Mouse (Mus musculus) heart, adult 9 months (tissue): ENCODE measurements around the gene Srpr.

Experiments used
- DNase-seq, 2 experiments: peaks; one replicate each; pipeline ENCODE4 v3.0.0; 2022; ENCODE audit warnings: low spot score in 2 of 2

The Srpr gene

DNA sequence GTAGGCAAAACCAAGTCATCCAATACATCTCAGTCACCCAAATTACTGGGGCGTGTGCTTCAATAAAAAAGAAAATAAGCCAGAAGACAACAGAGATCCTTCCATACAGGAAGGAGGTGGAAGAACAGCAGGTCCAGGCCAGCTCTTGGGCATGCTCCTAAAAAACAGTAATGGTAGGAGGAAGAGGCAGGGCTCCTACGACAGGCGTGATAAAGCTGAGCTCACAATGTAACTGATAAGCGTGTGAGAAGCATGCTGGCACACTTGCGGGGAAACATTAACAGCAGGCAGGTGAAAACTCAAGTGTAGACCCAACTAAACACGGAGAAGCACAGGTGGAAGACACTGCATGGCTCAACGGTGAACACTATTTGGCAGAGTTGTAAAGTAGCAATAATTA is 57.4 kb downstream of the Srpr start:
- no peak for DNase-seq

DNA sequence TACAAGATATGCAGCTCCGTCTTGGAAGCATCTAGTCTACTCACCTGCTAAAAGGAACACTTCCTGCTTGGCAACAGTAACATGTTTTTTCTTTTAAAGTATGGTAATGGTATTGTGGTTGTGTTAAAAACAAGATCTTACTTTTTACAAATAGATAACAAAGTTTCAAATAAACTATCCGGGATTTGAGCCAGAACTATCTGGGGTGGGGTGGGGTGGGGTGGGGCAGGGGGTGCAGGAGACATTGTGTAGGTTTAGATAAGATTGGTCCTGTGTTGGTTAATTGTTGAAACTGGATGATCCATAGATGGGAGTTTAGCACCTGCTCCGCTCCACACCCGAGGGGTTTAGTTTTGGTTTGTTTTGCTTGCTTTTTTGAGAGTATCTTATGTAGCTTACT is 62.4 kb downstream of the Srpr start:
- no peak for DNase-seq

- no peak for DNase-seq
These were observed 63.5 kb downstream of the Srpr start for GRCm38 (mm10) chr9:35263431-35263830.

GRCm38 (mm10) chr9:35264509-35264908 is 64.5 kb downstream of the Srpr start:
- DNase-seq: no peak

DNA sequence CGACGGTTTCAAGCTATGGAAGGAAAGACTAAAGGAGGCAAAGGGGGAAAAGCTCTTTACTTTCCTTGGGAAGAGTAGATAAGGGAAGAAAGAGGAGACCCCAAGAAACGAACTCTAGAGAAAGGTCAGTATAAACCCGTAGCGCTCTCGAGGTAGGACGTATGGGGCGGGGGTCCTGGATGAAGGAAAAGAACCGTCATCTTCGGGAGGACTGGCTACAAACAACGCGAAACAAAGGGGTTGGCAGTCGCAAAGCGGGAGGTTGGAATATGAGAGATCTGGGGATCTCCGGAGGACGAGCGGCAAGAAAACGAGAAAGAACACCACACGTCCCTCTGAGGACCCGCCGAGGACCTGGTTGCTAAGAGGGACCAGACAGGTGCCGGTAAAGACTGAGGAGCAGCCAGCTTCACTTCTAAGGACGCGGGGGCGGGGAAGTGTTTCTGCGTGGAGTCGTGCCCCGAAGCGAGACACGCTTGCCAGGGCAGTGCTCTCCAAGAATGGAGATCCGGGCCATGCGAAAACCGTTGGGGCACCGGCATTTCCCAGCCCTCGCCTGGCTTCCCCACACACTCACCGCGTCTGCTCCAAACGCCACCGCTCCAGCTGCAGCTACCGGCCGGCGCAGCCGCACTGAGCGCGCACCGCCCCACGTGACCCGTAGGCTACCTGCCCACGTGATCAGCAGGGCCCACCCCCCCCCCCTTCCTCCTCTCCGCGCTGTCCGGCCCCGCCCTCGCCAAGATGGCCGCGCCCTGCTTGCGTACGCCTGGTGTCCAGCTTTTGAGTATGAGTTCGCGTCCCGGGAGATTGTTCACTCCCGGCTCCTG is 67.4 kb downstream of the Srpr start, which contains the start of the genes Fam118b and Rpusd4:
Gene Fam118b (minus strand): TSS at position 660 of the 830 bp plus-strand sequence.
Gene Rpusd4 (plus strand): TSS at position 720 of the 830 bp plus-strand sequence.
- peak; percentile 87 to 89 for DNase-seq

GRCm38 (mm10) chr9:35267976-35268715 is 68.2 kb downstream of the Srpr start:
- no peak for DNase-seq

- peak in 1 of 2 experiments; percentile 46 for DNase-seq
These were observed 77.9 kb downstream of the Srpr start for GRCm38 (mm10) chr9:35277855-35278365.

GRCm38 (mm10) chr9:35278451-35278850 is 78.5 kb downstream of the Srpr start:
- no peak for DNase-seq

- peak; percentile 70 to 78 for DNase-seq
These were observed 82.3 kb downstream of the Srpr start for GRCm38 (mm10) chr9:35282006-35282850.

GRCm38 (mm10) chr9:35282851-35283200 is 82.9 kb downstream of the Srpr start:
- no peak for DNase-seq

DNA sequence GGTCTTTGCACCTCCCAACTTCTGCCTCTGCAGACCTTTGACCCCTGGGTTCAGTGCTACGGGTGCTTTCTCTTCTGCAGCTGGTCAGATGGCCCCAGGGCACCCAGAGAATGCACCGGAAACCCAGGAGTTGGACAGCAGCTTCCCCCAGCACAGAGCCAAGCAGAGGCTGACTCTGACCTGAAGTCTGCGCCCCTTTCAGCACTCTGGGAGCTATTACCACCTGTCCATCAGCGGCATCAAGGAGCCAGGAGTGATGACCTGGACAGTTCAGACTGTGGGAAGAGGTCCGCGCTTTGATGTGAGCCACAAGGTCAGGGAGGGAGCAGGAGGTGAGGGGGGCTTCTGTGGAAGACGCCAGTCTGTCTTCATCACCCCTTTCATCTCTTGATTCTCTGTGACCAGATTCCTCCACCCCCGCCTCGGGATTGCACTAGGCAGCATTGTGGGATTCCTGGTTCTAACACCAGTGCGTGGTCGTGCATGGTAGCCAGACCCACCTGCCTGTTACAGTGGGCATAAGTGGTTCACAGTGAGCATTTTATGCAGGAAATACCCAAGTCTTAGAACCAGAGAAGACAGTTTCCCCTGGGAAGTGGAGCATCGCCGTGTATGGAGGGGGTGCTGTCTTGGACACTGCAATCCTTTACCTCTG is 83.6 kb downstream of the Srpr start:
- DNase-seq: no peak

DNA sequence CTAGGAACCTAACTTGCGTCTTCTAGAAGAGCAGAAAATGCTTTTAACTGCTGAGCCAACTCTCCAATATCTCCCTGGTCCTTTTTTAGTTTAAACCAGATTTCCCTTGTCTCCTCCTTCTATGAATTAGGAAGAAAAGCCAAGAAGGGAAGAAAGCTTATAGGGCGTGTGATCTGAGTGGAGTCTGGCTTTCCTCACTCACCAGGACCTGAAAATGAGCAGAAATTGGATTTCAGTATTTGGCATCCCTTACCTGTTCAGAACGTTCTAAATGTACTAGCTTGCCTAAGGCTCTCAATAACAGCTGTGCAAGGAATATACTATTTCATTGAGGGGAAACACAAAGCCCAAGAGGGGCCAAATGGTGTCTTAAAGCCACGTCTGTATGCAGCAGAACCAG is 84.4 kb downstream of the Srpr start:
- DNase-seq: no peak

DNA sequence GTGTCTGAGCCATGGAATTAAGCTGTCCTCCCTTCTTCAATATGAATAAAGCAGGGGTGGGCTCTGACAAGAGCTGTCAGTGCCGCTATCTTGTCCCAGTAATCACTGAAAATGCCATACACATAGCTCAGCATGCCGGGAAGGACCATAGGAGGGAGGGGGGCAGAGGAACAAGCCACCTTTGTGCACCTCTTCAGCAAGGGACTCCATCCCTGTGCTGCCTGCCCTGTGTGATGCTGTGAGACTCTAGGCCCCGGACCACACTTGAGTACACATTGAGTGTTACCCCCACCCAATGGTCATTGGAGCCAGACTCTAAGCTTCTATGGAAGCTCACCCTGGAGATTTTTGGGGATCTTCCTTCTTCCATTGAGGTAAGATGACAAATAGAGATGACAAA is 86.4 kb downstream of the Srpr start:
- no peak for DNase-seq

DNA sequence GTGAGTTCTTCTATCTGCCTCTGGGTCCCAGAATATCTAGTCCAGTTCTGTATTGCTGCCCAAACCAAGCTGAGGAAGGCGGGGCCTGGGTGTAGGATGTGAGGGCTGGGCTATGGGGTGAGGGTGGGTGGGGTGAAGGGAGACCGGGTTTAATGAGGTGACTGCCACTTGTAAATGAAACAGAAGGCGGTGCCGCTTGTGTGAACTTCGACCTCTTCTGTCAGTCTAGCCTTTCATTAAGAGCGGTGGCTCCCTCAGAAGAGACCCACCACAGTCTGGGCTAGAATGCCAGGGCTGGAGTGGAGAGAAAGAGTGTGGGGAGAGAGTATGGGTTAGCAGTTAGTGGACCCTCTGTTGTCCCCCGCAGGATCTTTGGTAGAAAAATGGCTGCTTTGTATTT is 90.0 kb downstream of the Srpr start:
- no peak for DNase-seq

DNA sequence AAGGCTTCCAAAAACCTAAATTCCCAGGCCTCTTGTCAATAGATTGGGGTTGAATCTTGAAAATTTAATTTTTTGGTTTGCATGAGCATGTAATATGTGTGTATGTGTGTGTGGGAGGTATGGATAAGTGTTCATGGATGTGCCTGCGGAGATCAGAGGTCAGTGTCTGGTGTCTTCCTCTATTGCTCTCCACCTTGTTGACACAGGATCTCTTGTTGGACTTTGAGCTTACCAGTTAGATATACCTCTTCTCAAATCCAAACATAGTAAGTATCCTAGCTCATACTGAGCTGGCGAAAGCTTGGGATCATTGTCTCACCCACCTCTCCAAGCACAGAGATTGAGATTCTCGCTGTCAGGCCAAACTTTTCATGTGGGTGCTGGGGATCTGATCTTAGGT is 90.4 kb downstream of the Srpr start:
- DNase-seq: no peak

- peak; percentile 42 to 71 for DNase-seq
These were observed 90.9 kb downstream of the Srpr start for GRCm38 (mm10) chr9:35290916-35291315.

DNA sequence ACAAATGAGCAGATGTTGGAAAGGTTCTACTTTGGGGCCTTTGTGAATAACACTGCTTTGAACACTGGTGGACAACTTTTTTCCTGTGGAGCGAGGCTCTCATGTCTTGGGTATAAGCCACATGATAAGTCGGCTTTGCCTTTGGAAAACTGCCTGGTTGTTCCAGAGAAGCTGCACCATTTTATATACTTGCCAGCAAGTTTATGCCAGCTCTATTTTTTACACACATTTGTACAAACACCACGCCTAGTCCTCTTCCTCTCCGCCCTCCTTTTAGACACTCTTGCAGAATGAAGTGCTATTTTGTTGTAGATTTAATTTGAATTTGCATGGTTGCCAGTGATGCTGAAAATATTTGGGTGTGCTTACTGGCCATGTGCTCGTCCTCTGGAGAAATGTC is 93.5 kb downstream of the Srpr start:
- DNase-seq: peak; percentile 64 to 83
